Mouse (Mus musculus): Measurements from ENCODE around the gene Crat. TPM values are rescaled to one million over a fixed set of nuclear protein-coding genes. Genes with fewer than 3 reads are reported as not detected.

The Crat gene
- polyA plus RNA-seq, 1 experiment = 20.5 TPM

GRCm38 (mm10) chr2:30401581-30401980, 14.0 kb downstream of the Crat start:
- no peaks in the 10 kb centered on the region for H3K9me3 ChIP-seq (ENCODE audit: control insufficient read depth, low read length)
- no peaks in the 10 kb centered on the region for H3K4me1 ChIP-seq (ENCODE audit: control insufficient read depth)
- no peak for TF ChIP-seq TAL1 (IDR thresholded peaks at IDR 0.05; ENCODE audit: low read length)
- no peak for TF ChIP-seq GATA1 (IDR thresholded peaks at IDR 0.05; ENCODE audit: low read length)
- peaks cover 100% of the 10 kb centered on the region for H3K36me3 ChIP-seq (ENCODE audit: control insufficient read depth)
- no peaks in the 10 kb centered on the region for H3K27me3 ChIP-seq (ENCODE audit: control insufficient read depth)
- no peak overlapping the region for H3K4me3 ChIP-seq (replicated peaks)

DNA sequence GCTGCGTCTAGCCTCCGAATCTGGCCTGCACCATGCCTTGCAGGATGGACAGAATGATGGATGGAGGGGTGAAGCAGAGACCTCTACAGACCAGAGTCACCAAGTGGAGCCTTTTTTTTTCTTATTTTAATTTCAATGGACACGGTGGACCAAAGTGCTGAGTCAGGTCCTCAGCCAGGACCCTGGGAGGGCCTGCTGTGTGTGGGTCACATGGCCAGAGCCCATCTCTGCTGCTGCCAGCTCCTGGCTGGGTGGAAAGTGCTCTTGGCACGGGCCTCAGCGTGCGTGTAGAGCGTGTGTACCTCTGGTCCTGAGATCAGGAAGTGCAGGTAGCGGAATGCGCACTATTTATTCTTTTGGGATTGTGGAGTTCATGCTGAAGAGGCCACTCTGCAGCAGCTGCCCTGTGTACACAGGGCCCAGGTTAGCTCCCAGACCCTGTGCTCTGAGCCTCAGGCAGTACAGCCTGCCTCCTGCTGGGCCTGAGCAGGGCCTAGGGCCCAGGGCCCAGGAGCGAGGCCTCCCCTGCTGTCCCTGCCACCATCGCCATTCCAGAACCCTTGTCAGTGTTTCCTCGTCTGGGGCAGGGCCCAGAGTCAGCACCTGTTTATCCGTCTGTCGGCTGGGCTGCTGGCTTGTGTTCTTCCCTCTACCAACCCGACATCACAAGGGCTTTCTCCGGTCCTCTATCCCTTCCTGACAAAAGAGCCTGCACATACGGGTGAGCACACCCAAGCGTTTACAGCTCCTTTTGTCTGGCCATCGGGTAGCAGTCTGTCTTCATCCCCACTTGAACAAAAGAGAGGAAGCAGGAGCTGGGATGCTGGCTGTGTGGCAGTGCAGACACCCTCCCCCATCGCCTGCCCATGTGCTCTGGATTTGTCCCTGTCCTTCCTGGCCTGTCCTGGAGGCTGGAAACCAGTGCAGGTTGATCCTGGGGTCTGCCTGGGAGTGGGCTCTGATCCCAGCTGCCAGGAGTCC, 16.1 kb downstream of the Crat start:
- no peaks in the 10 kb centered on the region for H3K9me3 ChIP-seq (ENCODE audit: control insufficient read depth, low read length)
- no peak overlapping the region for H3K4me3 ChIP-seq (replicated peaks)
- no peak for TF ChIP-seq GATA1 (IDR thresholded peaks at IDR 0.05; ENCODE audit: low read length)
- TF ChIP-seq TAL1 (IDR thresholded peaks at IDR 0.05; ENCODE audit: low read length) = no peak
- no peaks in the 10 kb centered on the region for H3K27me3 ChIP-seq (ENCODE audit: control insufficient read depth)
- H3K4me1 ChIP-seq (ENCODE audit: control insufficient read depth) = peaks cover 9% of the 10 kb centered on the region
- H3K36me3 ChIP-seq (ENCODE audit: control insufficient read depth) = peaks cover 99% of the 10 kb centered on the region

- peaks cover 93% of the 10 kb centered on the region for H3K36me3 ChIP-seq (ENCODE audit: control insufficient read depth)
Observed at GRCm38 (mm10) chr2:30397986-30398512, 17.6 kb downstream of the Crat start.

GRCm38 (mm10) chr2:30396246-30396645, 19.4 kb downstream of the Crat start:
- H3K4me1 ChIP-seq (ENCODE audit: control insufficient read depth) = peaks cover 36% of the 10 kb centered on the region
- H3K4me3 ChIP-seq (replicated peaks) = no peak overlapping the region
- peaks cover 74% of the 10 kb centered on the region for H3K36me3 ChIP-seq (ENCODE audit: control insufficient read depth)
- H3K27me3 ChIP-seq (ENCODE audit: control insufficient read depth) = no peaks in the 10 kb centered on the region
- TF ChIP-seq GATA1 (IDR thresholded peaks at IDR 0.05; ENCODE audit: low read length) = no peak
- no peak for TF ChIP-seq TAL1 (IDR thresholded peaks at IDR 0.05; ENCODE audit: low read length)
- H3K9me3 ChIP-seq (ENCODE audit: control insufficient read depth, low read length) = no peaks in the 10 kb centered on the region

More at GRCm38 (mm10) chr2:30397986-30398512, 17.6 kb downstream of the Crat start:
- no peaks in the 10 kb centered on the region for H3K27me3 ChIP-seq (ENCODE audit: control insufficient read depth)
- H3K4me3 ChIP-seq (replicated peaks) = no peak overlapping the region
- no peak for TF ChIP-seq TAL1 (IDR thresholded peaks at IDR 0.05; ENCODE audit: low read length)
- no peak for TF ChIP-seq GATA1 (IDR thresholded peaks at IDR 0.05; ENCODE audit: low read length)
- H3K4me1 ChIP-seq (ENCODE audit: control insufficient read depth) = peaks cover 21% of the 10 kb centered on the region
- no peaks in the 10 kb centered on the region for H3K9me3 ChIP-seq (ENCODE audit: control insufficient read depth, low read length)

DNA sequence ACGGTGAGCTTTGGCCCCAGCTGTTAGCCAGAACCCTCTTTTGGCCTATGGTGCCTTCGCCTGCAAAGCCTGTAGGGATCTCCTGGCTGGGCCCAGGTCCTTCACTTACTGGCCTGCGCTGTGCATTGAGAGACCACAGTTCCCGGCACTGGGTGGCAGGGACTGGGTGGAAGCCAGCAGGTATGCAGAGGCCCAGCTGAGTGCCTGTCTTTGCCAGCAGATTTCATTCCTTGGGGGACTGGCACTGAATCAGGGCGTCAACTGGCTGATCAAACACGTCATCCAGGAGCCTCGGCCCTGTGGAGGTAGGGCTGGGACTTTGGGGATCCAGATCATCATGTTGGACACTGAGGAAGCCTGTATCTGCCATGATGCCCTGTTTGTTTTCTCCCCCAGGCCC, 19.9 kb downstream of the Crat start:
- Histone ChIP-seq H3K27me3 (ENCODE audit: control insufficient read depth) (no peaks in the 10 kb centered on the region), H3K36me3 (ENCODE audit: control insufficient read depth) (peaks cover 70% of the 10 kb centered on the region), H3K4me3 (replicated peaks) (no peak overlapping the region), H3K4me1 (ENCODE audit: control insufficient read depth) (peaks cover 38% of the 10 kb centered on the region), H3K9me3 (ENCODE audit: control insufficient read depth, low read length) (no peaks in the 10 kb centered on the region)
- no peak for TF ChIP-seq GATA1 (IDR thresholded peaks at IDR 0.05; ENCODE audit: low read length)
- no peak for TF ChIP-seq TAL1 (IDR thresholded peaks at IDR 0.05; ENCODE audit: low read length)

GRCm38 (mm10) chr2:30393370-30393656, 22.3 kb downstream of the Crat start:
- Histone ChIP-seq H3K27me3 (ENCODE audit: control insufficient read depth) (no peaks in the 10 kb centered on the region), H3K36me3 (ENCODE audit: control insufficient read depth) (peaks cover 45% of the 10 kb centered on the region), H3K4me1 (ENCODE audit: control insufficient read depth) (peaks cover 38% of the 10 kb centered on the region), H3K9me3 (ENCODE audit: control insufficient read depth, low read length) (peaks cover 5% of the 10 kb centered on the region; the same call in 1 of the 2 replicates), H3K4me3 (replicated peaks) (peak overlapping the region; percentile 80)
- no peak for TF ChIP-seq GATA1 (IDR thresholded peaks at IDR 0.05; ENCODE audit: low read length)
- no peak for TF ChIP-seq TAL1 (IDR thresholded peaks at IDR 0.05; ENCODE audit: low read length)

DNA sequence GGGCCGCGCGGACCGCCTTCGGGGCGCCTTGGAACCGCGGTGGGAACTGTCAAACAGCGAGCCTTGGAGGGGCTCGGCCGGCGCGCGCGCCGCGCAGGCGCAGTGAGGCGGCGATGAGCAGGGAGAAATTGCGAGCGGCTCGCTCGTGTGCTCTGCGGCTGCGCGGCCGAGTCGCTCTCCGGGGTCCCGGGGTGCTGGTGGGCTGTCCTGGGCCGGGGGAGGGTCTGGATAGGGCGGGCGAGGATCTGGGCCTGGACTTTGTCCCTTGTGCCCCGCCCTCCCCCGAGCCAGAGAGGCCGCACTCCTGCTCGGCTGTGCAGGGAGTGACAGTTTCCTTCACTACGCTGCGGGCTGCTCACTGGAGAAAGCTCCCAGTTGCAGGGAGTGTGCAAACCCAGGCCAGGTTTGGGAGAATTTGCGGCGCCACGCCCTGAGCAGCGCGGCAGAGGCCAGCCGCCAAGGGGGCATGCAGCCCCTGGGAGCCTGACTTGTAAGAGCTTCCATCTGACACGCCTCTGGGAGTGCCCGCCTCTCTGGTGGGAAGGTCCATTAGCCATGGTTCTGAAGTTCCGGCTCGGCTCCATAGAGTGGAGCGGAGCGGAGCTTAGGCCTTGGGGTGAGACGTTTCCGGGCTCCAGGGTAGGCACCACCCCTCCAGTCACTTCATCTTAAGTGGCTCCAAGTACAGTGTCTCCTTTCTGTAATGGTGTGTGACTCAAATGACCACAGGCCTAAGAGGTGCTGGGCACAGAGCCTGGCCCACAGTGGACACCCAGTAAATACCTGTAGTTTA, 22.8 kb downstream of the Crat start:
- Histone ChIP-seq H3K36me3 (ENCODE audit: control insufficient read depth) (peaks cover 40% of the 10 kb centered on the region), H3K4me3 (replicated peaks) (peak overlapping the region; percentile 80), H3K27me3 (ENCODE audit: control insufficient read depth) (no peaks in the 10 kb centered on the region), H3K4me1 (ENCODE audit: control insufficient read depth) (peaks cover 38% of the 10 kb centered on the region), H3K9me3 (ENCODE audit: control insufficient read depth, low read length) (peaks cover 5% of the 10 kb centered on the region; the same call in 1 of the 2 replicates)
- no peak for TF ChIP-seq GATA1 (IDR thresholded peaks at IDR 0.05; ENCODE audit: low read length)

GRCm38 (mm10) chr2:30392114-30392576, 23.5 kb downstream of the Crat start, which contains the start of gene Dolpp1:
Gene Dolpp1, plus strand, starts transcription at chr2:30392254.
- peaks cover 33% of the 10 kb centered on the region for H3K36me3 ChIP-seq (ENCODE audit: control insufficient read depth)
- no peaks in the 10 kb centered on the region for H3K27me3 ChIP-seq (ENCODE audit: control insufficient read depth)
- H3K4me1 ChIP-seq (ENCODE audit: control insufficient read depth) = peaks cover 38% of the 10 kb centered on the region
- peaks cover 5% of the 10 kb centered on the region; the same call in 1 of the 2 replicates for H3K9me3 ChIP-seq (ENCODE audit: control insufficient read depth, low read length)
- H3K4me3 ChIP-seq (replicated peaks) = peak within 1 kb of the TSS; percentile 80
- TF ChIP-seq GATA1 (IDR thresholded peaks at IDR 0.05; ENCODE audit: low read length) (no peak), TAL1 (IDR thresholded peaks at IDR 0.05; ENCODE audit: low read length) (no peak)

All from erythroblast, embryonic 14.5 days (primary cell).